Mouse (Mus musculus) neutrophil, adult 65 days (primary cell): ENCODE results near the gene Glt8d2. TPM values are rescaled to one million over a fixed set of nuclear protein-coding genes. Genes with fewer than 3 reads are reported as not detected.

Source experiments
- total RNA-seq: library from RNA; stranded (reverse); gene quantifications from 2 replicates; pipeline ENCODE4 v1.2.4, GENCODE M21; 2023

Glt8d2 gene
- 0.98 and 1.8 TPM in 2 replicates for total RNA-seq

DNA sequence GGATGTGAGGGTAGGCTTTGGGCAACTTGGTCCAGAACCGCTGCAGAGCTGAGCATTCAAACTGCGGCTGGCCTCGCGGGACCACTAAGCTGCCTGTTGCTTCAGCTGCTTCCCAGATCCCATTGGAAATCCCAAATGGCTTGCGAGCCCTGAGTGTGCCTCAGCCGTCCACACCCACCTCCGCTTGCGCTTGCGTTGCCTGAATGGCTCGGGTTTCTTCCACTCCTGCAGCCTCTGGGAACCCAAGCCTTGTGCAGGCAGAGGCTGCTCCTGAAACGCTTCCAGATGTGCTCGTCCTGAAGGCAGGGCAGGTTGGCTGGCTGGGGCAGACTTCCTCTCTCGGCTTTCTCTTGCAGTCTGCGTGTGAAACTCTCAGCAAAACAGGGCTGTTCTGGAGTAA, at the start of gene Glt8d2:
TSS of gene Glt8d2 (minus strand) at position 157 of the 400 bp plus-strand sequence.

DNA sequence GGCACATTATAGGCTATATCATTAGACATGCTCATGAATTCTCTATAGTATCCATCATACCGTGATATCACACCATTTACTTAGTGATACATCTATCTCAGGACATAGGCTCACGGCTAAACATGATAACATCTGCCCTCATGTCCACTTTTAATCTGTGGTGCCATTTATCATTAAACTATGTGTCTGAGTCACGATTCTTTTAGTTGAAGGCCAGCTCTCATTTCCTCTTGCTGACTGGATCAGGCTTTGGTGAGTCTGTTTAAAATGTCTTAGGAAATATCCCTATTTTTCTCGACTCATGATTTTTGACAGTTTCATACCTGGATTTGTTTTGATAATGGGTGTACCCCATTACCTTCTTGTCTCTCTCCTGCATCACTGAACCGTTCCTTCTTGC, 5.5 kb upstream of the Glt8d2 start, which contains the start of gene Hcfc2:
TSS of gene Hcfc2 (plus strand) at position 205 of the 400 bp plus-strand sequence.

DNA sequence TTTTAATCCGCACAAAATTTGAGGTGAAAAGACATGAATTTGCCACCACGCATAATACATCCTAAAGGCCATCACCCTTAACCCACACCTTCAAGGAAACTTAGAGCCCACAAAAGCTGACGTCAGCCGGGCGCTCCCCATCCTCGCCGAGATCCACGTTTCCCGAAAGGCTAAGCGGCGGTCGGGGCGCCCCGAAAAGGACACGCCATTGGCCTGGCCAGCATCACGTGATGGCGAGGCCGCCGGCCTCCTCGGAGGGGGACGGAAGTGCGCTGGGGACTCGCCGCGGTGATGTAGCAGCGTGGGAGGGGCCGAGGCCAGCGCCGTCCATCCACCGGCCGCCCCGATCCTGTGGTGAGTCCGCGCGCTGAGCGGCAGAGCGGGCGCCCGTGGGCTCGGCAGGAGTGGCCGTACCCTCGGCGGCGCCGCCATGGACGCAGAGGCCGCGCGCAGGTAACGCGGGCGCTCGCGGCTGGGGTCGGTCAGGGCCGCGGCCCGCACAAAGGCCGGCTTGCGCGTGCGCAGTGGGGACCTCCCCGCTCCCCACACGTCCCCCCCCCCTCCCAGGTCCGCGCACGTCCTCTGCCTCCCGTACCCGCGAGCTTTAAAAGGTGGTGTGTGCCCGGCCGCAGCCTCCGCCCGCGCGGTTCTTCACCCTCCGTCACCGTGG, 60.7 kb downstream of the Glt8d2 start, which contains the start of gene Tdg:
TSS of gene Tdg (plus strand) at position 243 of the 670 bp plus-strand sequence.

DNA sequence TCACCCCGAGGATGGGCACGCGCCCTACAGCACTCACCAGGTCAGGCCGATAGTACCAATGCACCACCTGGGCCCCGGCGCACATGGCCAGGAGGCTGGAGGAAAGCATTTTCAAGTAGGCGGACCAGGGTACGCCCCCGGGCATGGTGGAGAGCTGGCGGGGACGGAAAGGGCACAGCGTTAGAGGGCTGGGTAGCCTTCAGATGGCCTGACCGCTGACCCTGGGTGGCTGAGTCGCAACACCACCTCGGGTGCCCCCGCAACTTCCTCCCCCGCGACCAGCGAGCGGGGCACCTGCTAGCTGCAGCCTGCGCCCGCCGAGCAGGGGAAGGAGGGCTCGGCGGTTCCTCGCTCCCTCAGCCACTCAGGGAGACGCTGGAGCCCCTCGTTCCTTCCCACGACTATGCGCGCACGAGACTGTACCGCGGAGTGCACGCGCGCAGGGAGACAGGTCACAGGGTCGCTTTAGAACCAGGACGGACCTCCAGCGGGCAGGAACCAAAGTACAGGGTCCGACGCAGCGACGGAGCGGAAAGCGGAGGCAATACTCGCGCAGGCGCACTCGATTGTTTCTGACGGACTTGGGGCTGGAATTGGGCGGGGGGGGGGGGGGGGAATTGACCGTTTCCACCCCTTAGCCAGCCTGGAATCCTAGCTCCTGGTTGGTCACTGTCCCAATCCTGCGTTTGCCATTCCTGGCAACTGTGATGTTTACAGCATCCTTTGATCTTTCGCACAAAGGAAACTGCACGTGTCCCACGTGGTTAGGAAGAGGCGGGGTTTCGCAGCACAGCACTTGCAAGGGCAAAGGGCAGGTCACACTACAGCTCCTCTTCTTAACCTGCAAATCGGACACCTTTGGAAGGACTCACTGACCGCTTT, 67.5 kb downstream of the Glt8d2 start, which contains the start of gene 1190007I07Rik:
TSS of gene 1190007I07Rik (minus strand) at position 558 of the 882 bp plus-strand sequence.

Other genes with a start within 250 kb of the Glt8d2 start
- not detected in 2 replicates for gene Gm1553, start 198.0 kb downstream of the Glt8d2 start, total RNA-seq
- 2.5 and 3.6 TPM in 2 replicates for gene 1190007I07Rik, start 67.4 kb downstream of the Glt8d2 start, total RNA-seq
- 55.1 and 62.2 TPM in 2 replicates for gene Tdg, start 60.8 kb downstream of the Glt8d2 start, total RNA-seq
- 28.0 and 30.6 TPM in 2 replicates for gene Hcfc2, start 5.5 kb upstream of the Glt8d2 start, total RNA-seq
- 31.5 and 32.3 TPM in 2 replicates for gene Nfyb, start 73.5 kb upstream of the Glt8d2 start, total RNA-seq
- 57.5 and 61.0 TPM in 2 replicates for gene Txnrd1, start 143.3 kb upstream of the Glt8d2 start, total RNA-seq
- 16.2 and 25.6 TPM in 2 replicates for gene Eid3, start 176.0 kb upstream of the Glt8d2 start, total RNA-seq